Mouse (Mus musculus): ENCODE results near the gene Zfp882.
A peak's percentile ranks its signal among the peaks of the same experiment; 100 is the strongest.
"Not testable (repeated sequence)": the region's sequence is repeated elsewhere in the genome, so short reads cannot be mapped to it uniquely, and the experiment has no call there.

Gene Zfp882

GRCm38 (mm10) chr8:71908309-71909261 is at the start of gene Zfp882, which contains the start of gene Zfp617:
Zfp882 (plus strand) TSS chr8:71908608.
Zfp617 (plus strand) TSS chr8:71908635.
- peak; percentile 88 for DNase-seq (ENCODE audit: low spot score)

- not testable (repeated sequence) for DNase-seq (ENCODE audit: low spot score)
These were observed 46.9 kb upstream of the Zfp882 start for GRCm38 (mm10) chr8:71861551-71861950.

GRCm38 (mm10) chr8:71862038-71862437 is 46.4 kb upstream of the Zfp882 start:
- not testable (repeated sequence) for DNase-seq (ENCODE audit: low spot score)

- peak; percentile 73 for DNase-seq (ENCODE audit: low spot score)
These were observed 26.7 kb upstream of the Zfp882 start, which contains the start of gene Zfp709 for GRCm38 (mm10) chr8:71881618-71882274. Zfp709 (plus strand) TSS chr8:71882019.

- DNase-seq (ENCODE audit: low spot score), result not testable (repeated sequence)
These were observed 7.7 kb upstream of the Zfp882 start for GRCm38 (mm10) chr8:71900666-71901065.

GRCm38 (mm10) chr8:71903084-71903483 is 5.3 kb upstream of the Zfp882 start:
- DNase-seq (ENCODE audit: low spot score), result not testable (repeated sequence)

- DNase-seq (ENCODE audit: low spot score), result no peak
These were observed 1.6 kb upstream of the Zfp882 start for GRCm38 (mm10) chr8:71906809-71907208.

GRCm38 (mm10) chr8:71907798-71908257 is 580 bp upstream of the Zfp882 start:
- DNase-seq (ENCODE audit: low spot score), result no peak

GRCm38 (mm10) chr8:71912286-71912685 is 3.9 kb downstream of the Zfp882 start:
- no peak for DNase-seq (ENCODE audit: low spot score)

GRCm38 (mm10) chr8:71922567-71923401 is 14.4 kb downstream of the Zfp882 start:
- peak; percentile 89 for DNase-seq (ENCODE audit: low spot score)

GRCm38 (mm10) chr8:71925791-71926190 is 17.4 kb downstream of the Zfp882 start:
- no peak for DNase-seq (ENCODE audit: low spot score)

- DNase-seq (ENCODE audit: low spot score), result no peak
These were observed 18.1 kb downstream of the Zfp882 start for GRCm38 (mm10) chr8:71926551-71926950.

- no peak for DNase-seq (ENCODE audit: low spot score)
These were observed 19.4 kb downstream of the Zfp882 start for GRCm38 (mm10) chr8:71927779-71928178.

- DNase-seq (ENCODE audit: low spot score), result not testable (repeated sequence)
These were observed 29.6 kb downstream of the Zfp882 start for GRCm38 (mm10) chr8:71938037-71938436.

GRCm38 (mm10) chr8:71940293-71941208 is 32.1 kb downstream of the Zfp882 start:
- DNase-seq (ENCODE audit: low spot score), result no peak

- no peak for DNase-seq (ENCODE audit: low spot score)
These were observed 33.4 kb downstream of the Zfp882 start for GRCm38 (mm10) chr8:71941776-71942175.

- no peak for DNase-seq (ENCODE audit: low spot score)
These were observed 40.2 kb downstream of the Zfp882 start for GRCm38 (mm10) chr8:71948624-71949023.

GRCm38 (mm10) chr8:71950482-71951221 is 42.2 kb downstream of the Zfp882 start, which contains the start of gene Zfp961:
Zfp961 (plus strand) TSS chr8:71951038.
- peak; percentile 98 for DNase-seq (ENCODE audit: low spot score)

- DNase-seq (ENCODE audit: low spot score), result no peak
These were observed 43.2 kb downstream of the Zfp882 start for GRCm38 (mm10) chr8:71951436-71952161.

All from testis, postnatal 10 days (tissue).